Mouse (Mus musculus) heart, adult 2 months (tissue): Measurements from ENCODE around the gene Ifih1.

Experiments
- CTCF ChIP-seq: fragments of 200-600 bp; IDR thresholded peaks from 2 replicates; pipeline ENCODE4 v1.8.1; 2022; ENCODE audit warnings: antibody characterized with exemption, mild to moderate bottlenecking, moderate library complexity
- EP300 ChIP-seq: fragments of 200-500 bp; IDR thresholded peaks from 2 replicates; pipeline ENCODE4 v1.6.1; 2011; ENCODE audit warnings: low read depth, low read length, control low read depth; ENCODE audit not compliant: insufficient read depth
- POLR2A ChIP-seq: fragments of 200-500 bp; IDR thresholded peaks from 2 replicates; pipeline ENCODE4 v1.6.1; 2011; ENCODE audit warnings: mild to moderate bottlenecking, low read depth, low read length, control low read depth; ENCODE audit not compliant: insufficient read depth

DNA sequence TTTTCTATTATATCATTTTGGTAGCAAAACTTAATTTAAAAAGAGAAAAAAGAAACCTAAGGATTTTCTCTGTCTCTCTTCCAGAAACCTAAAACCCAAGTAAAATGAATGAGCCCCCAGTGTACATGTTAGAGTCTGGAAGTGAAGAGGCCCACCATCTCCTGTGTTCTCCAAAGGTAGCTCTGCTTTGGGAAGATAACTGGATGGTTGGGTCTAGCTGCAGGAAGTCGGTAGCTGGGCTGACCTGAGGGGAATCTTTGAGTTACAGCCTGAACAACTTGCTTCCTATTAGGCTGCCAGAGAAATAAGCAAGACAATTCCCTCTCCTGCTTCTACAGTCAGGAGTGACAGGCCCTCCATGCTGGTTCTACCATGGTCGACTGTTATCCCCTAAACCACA, 26.4 kb downstream of the Ifih1 start:
- TF ChIP-seq CTCF = no peak
- TF ChIP-seq POLR2A = no peak
- TF ChIP-seq EP300 = no peak
